Mouse (Mus musculus): ENCODE data around the gene Clip2. TPM values are rescaled to one million over a fixed set of nuclear protein-coding genes. Genes with fewer than 3 reads are reported as not detected.

The Clip2 gene
- polyA plus RNA-seq, 1 experiment = 14.2 TPM

- no peak overlapping the region for H3K4me2 ChIP-seq (ENCODE audit: low read depth)
- TF ChIP-seq POLR2A (IDR thresholded peaks at IDR 0.05; ENCODE audit: insufficient read length, low read depth) = no peak
- TF ChIP-seq USF1 (IDR thresholded peaks at IDR 0.05; ENCODE audit: low read depth) = no peak
- H3K79me2 ChIP-seq (ENCODE audit: control insufficient read depth, insufficient read depth) = no peaks in the 10 kb centered on the region
- no peak overlapping the region for H3K4me3 ChIP-seq
- H3K36me3 ChIP-seq (ENCODE audit: control insufficient read depth, insufficient read depth) = no peaks in the 10 kb centered on the region
- H3ac ChIP-seq (ENCODE audit: control insufficient read depth, insufficient read length) = no peak overlapping the region
- no peaks in the 10 kb centered on the region for H3K27me3 ChIP-seq (ENCODE audit: control insufficient read depth, insufficient read depth, insufficient read length)
Observed at GRCm38 (mm10) chr5:134528488-134528887, 23.7 kb downstream of the Clip2 start.

GRCm38 (mm10) chr5:134525971-134526711 lies 26.1 kb downstream of the Clip2 start:
- H3K4me2 ChIP-seq (ENCODE audit: low read depth) = no peak overlapping the region
- TF ChIP-seq TCF3 (IDR thresholded peaks at IDR 0.05; ENCODE audit: insufficient read length, low read depth) (no peak), TCF12 (IDR thresholded peaks at IDR 0.05; ENCODE audit: insufficient read depth, poor library complexity, severe bottlenecking) (no peak), E2F4 (IDR thresholded peaks at IDR 0.05; ENCODE audit: insufficient read depth) (no peak), POLR2AphosphoS2 (IDR thresholded peaks at IDR 0.05; ENCODE audit: insufficient read length, low read depth) (no peak), CEBPB (IDR thresholded peaks at IDR 0.05; ENCODE audit: insufficient read depth, poor library complexity, severe bottlenecking) (no peak), MAX (IDR thresholded peaks at IDR 0.05; ENCODE audit: low read depth) (no peak), REST (IDR thresholded peaks at IDR 0.05; ENCODE audit: insufficient read depth, insufficient read length) (no peak), POLR2A (IDR thresholded peaks at IDR 0.05; ENCODE audit: insufficient read length, low read depth) (no peak), SRF (IDR thresholded peaks at IDR 0.05; ENCODE audit: control insufficient read depth, insufficient read length, low read depth) (no peak), USF1 (IDR thresholded peaks at IDR 0.05; ENCODE audit: low read depth) (no peak), MYOG (IDR thresholded peaks at IDR 0.05; ENCODE audit: control insufficient read depth in 1 of 3, insufficient read depth in 1 of 3, insufficient read length in 2 of 3, low read depth in 2 of 3) (no peak), MYOD1 (IDR thresholded peaks at IDR 0.05; ENCODE audit: control insufficient read depth in 1 of 3, insufficient read length in 2 of 3, low read depth in 2 of 3) (no peak)
- H3K36me3 ChIP-seq (ENCODE audit: control insufficient read depth, insufficient read depth) = no peaks in the 10 kb centered on the region
- H3ac ChIP-seq (ENCODE audit: control insufficient read depth, insufficient read length) = no peak overlapping the region
- H3K27me3 ChIP-seq (ENCODE audit: control insufficient read depth, insufficient read depth, insufficient read length) = no peaks in the 10 kb centered on the region
- no peak overlapping the region for H3K4me3 ChIP-seq
- H3K79me2 ChIP-seq (ENCODE audit: control insufficient read depth, insufficient read depth) = no peaks in the 10 kb centered on the region

GRCm38 (mm10) chr5:134523728-134524127 lies 28.5 kb downstream of the Clip2 start:
- H3K4me3 ChIP-seq = no peak overlapping the region
- no peaks in the 10 kb centered on the region for H3K27me3 ChIP-seq (ENCODE audit: control insufficient read depth, insufficient read depth, insufficient read length)
- H3ac ChIP-seq (ENCODE audit: control insufficient read depth, insufficient read length) = no peak overlapping the region
- H3K79me2 ChIP-seq (ENCODE audit: control insufficient read depth, insufficient read depth) = no peaks in the 10 kb centered on the region
- no peak overlapping the region for H3K4me2 ChIP-seq (ENCODE audit: low read depth)
- TF ChIP-seq POLR2AphosphoS2 (IDR thresholded peaks at IDR 0.05; ENCODE audit: insufficient read length, low read depth) (no peak), MYOD1 (IDR thresholded peaks at IDR 0.05; ENCODE audit: control insufficient read depth in 1 of 3, insufficient read length in 2 of 3, low read depth in 2 of 3) (peak in 1 of 3 experiments; percentile 13)
- H3K36me3 ChIP-seq (ENCODE audit: control insufficient read depth, insufficient read depth) = no peaks in the 10 kb centered on the region

GRCm38 (mm10) chr5:134522524-134522923 lies 29.7 kb downstream of the Clip2 start:
- TF ChIP-seq SRF (IDR thresholded peaks at IDR 0.05; ENCODE audit: control insufficient read depth, insufficient read length, low read depth) = no peak
- TF ChIP-seq POLR2AphosphoS2 (IDR thresholded peaks at IDR 0.05; ENCODE audit: insufficient read length, low read depth) = no peak
- TF ChIP-seq TCF3 (IDR thresholded peaks at IDR 0.05; ENCODE audit: insufficient read length, low read depth) = no peak
- no peak for TF ChIP-seq MAX (IDR thresholded peaks at IDR 0.05; ENCODE audit: low read depth)
- TF ChIP-seq MYOD1 (IDR thresholded peaks at IDR 0.05; ENCODE audit: control insufficient read depth in 1 of 3, insufficient read length in 2 of 3, low read depth in 2 of 3) = no peak
- no peak for TF ChIP-seq CEBPB (IDR thresholded peaks at IDR 0.05; ENCODE audit: insufficient read depth, poor library complexity, severe bottlenecking)
- no peak for TF ChIP-seq USF1 (IDR thresholded peaks at IDR 0.05; ENCODE audit: low read depth)
- TF ChIP-seq REST (IDR thresholded peaks at IDR 0.05; ENCODE audit: insufficient read depth, insufficient read length) = no peak
- no peak for TF ChIP-seq E2F4 (IDR thresholded peaks at IDR 0.05; ENCODE audit: insufficient read depth)
- TF ChIP-seq POLR2A (IDR thresholded peaks at IDR 0.05; ENCODE audit: insufficient read length, low read depth) = no peak
- TF ChIP-seq MYOG (IDR thresholded peaks at IDR 0.05; ENCODE audit: control insufficient read depth in 1 of 3, insufficient read depth in 1 of 3, insufficient read length in 2 of 3, low read depth in 2 of 3) = no peak
- TF ChIP-seq TCF12 (IDR thresholded peaks at IDR 0.05; ENCODE audit: insufficient read depth, poor library complexity, severe bottlenecking) = no peak
- Histone ChIP-seq H3K36me3 (ENCODE audit: control insufficient read depth, insufficient read depth) (no peaks in the 10 kb centered on the region), H3K4me3 (no peak overlapping the region), H3K4me2 (ENCODE audit: low read depth) (no peak overlapping the region), H3K79me2 (ENCODE audit: control insufficient read depth, insufficient read depth) (no peaks in the 10 kb centered on the region), H3ac (ENCODE audit: control insufficient read depth, insufficient read length) (no peak overlapping the region), H3K27me3 (ENCODE audit: control insufficient read depth, insufficient read depth, insufficient read length) (no peaks in the 10 kb centered on the region)

- no peaks in the 10 kb centered on the region for H3K36me3 ChIP-seq (ENCODE audit: control insufficient read depth, insufficient read depth)
- H3K4me3 ChIP-seq = no peak overlapping the region
- H3K79me2 ChIP-seq (ENCODE audit: control insufficient read depth, insufficient read depth) = no peaks in the 10 kb centered on the region
- TF ChIP-seq MAX (IDR thresholded peaks at IDR 0.05; ENCODE audit: low read depth) (no peak), POLR2A (IDR thresholded peaks at IDR 0.05; ENCODE audit: insufficient read length, low read depth) (no peak), SRF (IDR thresholded peaks at IDR 0.05; ENCODE audit: control insufficient read depth, insufficient read length, low read depth) (no peak), E2F4 (IDR thresholded peaks at IDR 0.05; ENCODE audit: insufficient read depth) (no peak), REST (IDR thresholded peaks at IDR 0.05; ENCODE audit: insufficient read depth, insufficient read length) (no peak), MYOG (IDR thresholded peaks at IDR 0.05; ENCODE audit: control insufficient read depth in 1 of 3, insufficient read depth in 1 of 3, insufficient read length in 2 of 3, low read depth in 2 of 3) (no peak), USF1 (IDR thresholded peaks at IDR 0.05; ENCODE audit: low read depth) (no peak), POLR2AphosphoS2 (IDR thresholded peaks at IDR 0.05; ENCODE audit: insufficient read length, low read depth) (no peak), CEBPB (IDR thresholded peaks at IDR 0.05; ENCODE audit: insufficient read depth, poor library complexity, severe bottlenecking) (no peak)
- H3K4me2 ChIP-seq (ENCODE audit: low read depth) = no peak overlapping the region
- no peak overlapping the region for H3ac ChIP-seq (ENCODE audit: control insufficient read depth, insufficient read length)
- H3K27me3 ChIP-seq (ENCODE audit: control insufficient read depth, insufficient read depth, insufficient read length) = no peaks in the 10 kb centered on the region
Observed at GRCm38 (mm10) chr5:134521806-134522205, 30.4 kb downstream of the Clip2 start.
